9 mouse cellular contexts compared by ENCODE assay signal in genomic region chr7:129778842-129779421, GRCm38 (mm10).
A peak's percentile ranks its signal among the peaks of the same experiment; 100 is the strongest.
DNase-seq lines count a peak whose midpoint lies in the region; ATAC-seq and TF ChIP-seq lines count a peak whose summit lies in the region.
"Had no signal": no experiment of that assay in that cellular context is flagged by ENCODE, and none has a peak within 500 bp of the region (broad histone marks: within the 10 kb centered on the region; RNA-seq: fewer than 3 reads in every experiment).

No protein-coding gene starts in this region.

- 12% methylated on average over 13 of the region's 13 CpGs for WGBS in midbrain, postnatal 0 days

- peak; percentile 74 for DNase-seq in adrenal gland, adult 2 months
- DNase-seq in cerebellum, postnatal 4 days (ENCODE audit: low spot score in 2 of 2), result peak; percentile 29 to 60
- peak; percentile 60 for DNase-seq in layer of hippocampus, adult 9-11 months
- peak; percentile 94 for DNase-seq in midbrain, postnatal 0 days (ENCODE audit: low spot score)
- DNase-seq in T-cell, adult 2 months (ENCODE audit: low spot score), result no peak
- DNase-seq in kidney, postnatal 14 days, result no peak
- DNase-seq in yolk sac, embryonic 10.5 days (ENCODE audit: low spot score), result no peak
- DNase-seq in embryo, embryonic 10 days (ENCODE audit: low spot score), result no peak

- peak overlapping the region; percentile 73 for H3K27ac ChIP-seq in midbrain, postnatal 0 days (ENCODE audit: low read depth, low read length)

- peak; percentile 90 for ATAC-seq in midbrain, postnatal 0 days (ENCODE audit: low FRiP score)

- no peaks in the 10 kb centered on the region for H3K36me3 ChIP-seq in midbrain, postnatal 0 days (ENCODE audit: insufficient read depth, low read length)
- H3K36me3 ChIP-seq: G1E had no signal

- H3K4me2 ChIP-seq in midbrain, postnatal 0 days (ENCODE audit: low read depth, low read length, poor library complexity, severe bottlenecking), result no peak overlapping the region

- no peak for TF ChIP-seq CTCF in midbrain, postnatal 0 days (IDR thresholded peaks at IDR 0.05)

- H3K4me1 ChIP-seq in midbrain, postnatal 0 days (ENCODE audit: insufficient read depth, low read length), result peaks cover 19% of the 10 kb centered on the region

- no peaks in the 10 kb centered on the region for H3K9me3 ChIP-seq in midbrain, postnatal 0 days (ENCODE audit: low read length)

- H3K27me3 ChIP-seq in midbrain, postnatal 0 days (ENCODE audit: insufficient read depth, low read length), result peaks cover 11% of the 10 kb centered on the region; the same call in 1 of the 2 replicates

- H3K4me3 ChIP-seq in midbrain, postnatal 0 days (ENCODE audit: low read depth, low read length), result no peak overlapping the region

- no peak overlapping the region for H3K9ac ChIP-seq in midbrain, postnatal 0 days (replicated peaks; ENCODE audit: low read length, poor library complexity, severe bottlenecking)

Comparison
In these comparisons a context has a peak if more than half of its experiments do, and no peak if none do; other contexts are left out.
1. DNase-seq: peak in adrenal gland, adult 2 months (single experiment), cerebellum, postnatal 4 days (2 of 2), layer of hippocampus, adult 9-11 months (single experiment) and midbrain, postnatal 0 days (single experiment); none in T-cell, adult 2 months (single experiment), kidney, postnatal 14 days (single experiment), yolk sac, embryonic 10.5 days (single experiment) and embryo, embryonic 10 days (single experiment).